Comparison of ENCODE assay signal across 9 mouse cellular contexts in the genomic region with DNA sequence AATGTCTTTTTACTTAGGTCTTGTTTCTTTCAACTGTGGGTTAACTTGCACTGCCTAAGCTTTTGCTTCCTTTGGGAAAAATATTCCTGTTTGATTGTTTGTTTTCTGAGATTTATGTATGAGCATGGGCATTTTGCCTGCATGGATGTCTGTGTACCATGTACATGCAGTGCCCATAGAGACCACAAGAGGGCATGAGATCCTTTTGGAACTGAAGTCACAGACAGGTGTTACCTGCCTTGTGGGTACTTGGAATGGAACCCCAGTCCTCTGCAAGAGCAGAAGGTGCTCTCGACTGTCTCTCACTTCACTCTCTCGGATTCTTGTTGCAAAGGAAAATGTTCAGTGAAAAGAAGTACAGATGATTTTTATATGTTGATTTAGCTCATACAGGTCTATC.
DNase-seq lines count a peak whose midpoint lies in the region; ATAC-seq lines count a peak whose summit lies in the region.
"Had no signal": no experiment of that assay in that cellular context is flagged by ENCODE, and none has a peak within 500 bp of the region (broad histone marks: within the 10 kb centered on the region; RNA-seq: fewer than 3 reads in every experiment).

No protein-coding gene starts in this region.

- H3K9me3 ChIP-seq in hindbrain, embryonic 14.5 days (ENCODE audit: control insufficient read depth, low read length): no peaks in the 10 kb centered on the region
- H3K9me3 ChIP-seq in hindbrain, embryonic 10.5 days: no peaks in the 10 kb centered on the region
- H3K9me3 ChIP-seq in midbrain, embryonic 16.5 days (replicated peaks; ENCODE audit: control insufficient read depth, low read length, poor library complexity, severe bottlenecking): no peaks in the 10 kb centered on the region
- H3K9me3 ChIP-seq: embryonic facial prominence, embryonic 12.5 days had no signal

- no peaks in the 10 kb centered on the region for H3K4me1 ChIP-seq in hindbrain, embryonic 14.5 days (replicated peaks; ENCODE audit: control insufficient read depth, insufficient read depth, low read length)
- H3K4me1 ChIP-seq in hindbrain, embryonic 10.5 days (replicated peaks): no peaks in the 10 kb centered on the region; the same call in 1 of the 2 replicates
- H3K4me1 ChIP-seq in midbrain, embryonic 16.5 days (ENCODE audit: control insufficient read depth, insufficient read depth, low read length): no peaks in the 10 kb centered on the region
- H3K4me1 ChIP-seq: embryonic facial prominence, embryonic 12.5 days had no signal

- no peaks in the 10 kb centered on the region for H3K27me3 ChIP-seq in hindbrain, embryonic 14.5 days (ENCODE audit: control insufficient read depth, insufficient read depth, low read length)
- H3K27me3 ChIP-seq in hindbrain, embryonic 10.5 days (ENCODE audit: insufficient read depth, poor library complexity, severe bottlenecking): no peaks in the 10 kb centered on the region
- no peaks in the 10 kb centered on the region for H3K27me3 ChIP-seq in midbrain, embryonic 16.5 days (ENCODE audit: control insufficient read depth, insufficient read depth, low read depth, low read length)
- H3K27me3 ChIP-seq: embryonic facial prominence, embryonic 12.5 days had no signal

- no peak overlapping the region for H3K4me3 ChIP-seq in hindbrain, embryonic 14.5 days (replicated peaks; ENCODE audit: low read length)
- no peak overlapping the region for H3K4me3 ChIP-seq in hindbrain, embryonic 10.5 days
- no peak overlapping the region for H3K4me3 ChIP-seq in midbrain, embryonic 16.5 days (ENCODE audit: low read depth, low read length)
- H3K4me3 ChIP-seq: embryonic facial prominence, embryonic 12.5 days had no signal

- peak; percentile 32 for DNase-seq in hindbrain, embryonic 14.5 days (ENCODE audit: low spot score)
- DNase-seq in hindbrain, embryonic 10.5 days (ENCODE audit: low spot score): no peak
- DNase-seq in urinary bladder, postnatal 25 days (ENCODE audit: low spot score): peak; percentile 8
- no peak for DNase-seq in urinary bladder, adult 18-20 months (ENCODE audit: low spot score in 2 of 2)
- peak; percentile 15 for DNase-seq in c-Kit-positive CD71-positive TER-119-positive erythroid progenitor cells, embryonic 14.5 days (ENCODE audit: low spot score)
- peak; percentile 30 for DNase-seq in lung, postnatal 25 days (ENCODE audit: low spot score)
- no peak for DNase-seq in gastrocnemius, adult 8-10 months (ENCODE audit: low spot score in 2 of 2)

- no peak overlapping the region for H3K27ac ChIP-seq in hindbrain, embryonic 14.5 days
- H3K27ac ChIP-seq in hindbrain, embryonic 10.5 days: no peak overlapping the region
- no peak overlapping the region for H3K27ac ChIP-seq in midbrain, embryonic 16.5 days (ENCODE audit: low read length)
- H3K27ac ChIP-seq: embryonic facial prominence, embryonic 12.5 days had no signal

- H3K4me2 ChIP-seq in hindbrain, embryonic 14.5 days (replicated peaks): no peak overlapping the region
- no peak overlapping the region for H3K4me2 ChIP-seq in midbrain, embryonic 16.5 days (ENCODE audit: low read length)
- H3K4me2 ChIP-seq: embryonic facial prominence, embryonic 12.5 days had no signal

- peaks cover 29% of the 10 kb centered on the region; the same call in 1 of the 2 replicates for H3K36me3 ChIP-seq in hindbrain, embryonic 14.5 days (replicated peaks; ENCODE audit: control insufficient read depth, insufficient read depth)
- H3K36me3 ChIP-seq in hindbrain, embryonic 10.5 days: peaks cover 25% of the 10 kb centered on the region
- peaks cover 1% of the 10 kb centered on the region; the same call in 1 of the 2 replicates for H3K36me3 ChIP-seq in midbrain, embryonic 16.5 days (ENCODE audit: control insufficient read depth, insufficient read depth, low read length)

- WGBS in hindbrain, embryonic 14.5 days: 98% methylated on average over 2 of the region's 2 CpGs
- 89% methylated on average over 2 of the region's 2 CpGs for WGBS in hindbrain, embryonic 10.5 days
- WGBS in midbrain, embryonic 16.5 days: 95% methylated on average over 2 of the region's 2 CpGs

- H3K9ac ChIP-seq in hindbrain, embryonic 14.5 days: no peak overlapping the region
- H3K9ac ChIP-seq in midbrain, embryonic 16.5 days (ENCODE audit: low read depth, low read length): no peak overlapping the region
- H3K9ac ChIP-seq: embryonic facial prominence, embryonic 12.5 days had no signal

- no peak for ATAC-seq in hindbrain, embryonic 14.5 days (ENCODE audit: low FRiP score)
- no peak for ATAC-seq in midbrain, embryonic 16.5 days

Comparison
In these comparisons a context has a peak if more than half of its experiments do, and no peak if none do; other contexts are left out.
1. DNase-seq: peak in hindbrain, embryonic 14.5 days (single experiment), urinary bladder, postnatal 25 days (single experiment), c-Kit-positive CD71-positive TER-119-positive erythroid progenitor cells, embryonic 14.5 days (single experiment) and lung, postnatal 25 days (single experiment); none in hindbrain, embryonic 10.5 days (single experiment), urinary bladder, adult 18-20 months (0 of 2) and gastrocnemius, adult 8-10 months (0 of 2).